Mouse (Mus musculus): ENCODE data around the gene Naa15. TPM values are rescaled to one million over a fixed set of nuclear protein-coding genes. Genes with fewer than 3 reads are reported as not detected.

Naa15 gene
- 10 to 100 TPM; 77.6 to 84.3 TPM for polyA plus RNA-seq (2017; shearing (Covaris generic))

DNA sequence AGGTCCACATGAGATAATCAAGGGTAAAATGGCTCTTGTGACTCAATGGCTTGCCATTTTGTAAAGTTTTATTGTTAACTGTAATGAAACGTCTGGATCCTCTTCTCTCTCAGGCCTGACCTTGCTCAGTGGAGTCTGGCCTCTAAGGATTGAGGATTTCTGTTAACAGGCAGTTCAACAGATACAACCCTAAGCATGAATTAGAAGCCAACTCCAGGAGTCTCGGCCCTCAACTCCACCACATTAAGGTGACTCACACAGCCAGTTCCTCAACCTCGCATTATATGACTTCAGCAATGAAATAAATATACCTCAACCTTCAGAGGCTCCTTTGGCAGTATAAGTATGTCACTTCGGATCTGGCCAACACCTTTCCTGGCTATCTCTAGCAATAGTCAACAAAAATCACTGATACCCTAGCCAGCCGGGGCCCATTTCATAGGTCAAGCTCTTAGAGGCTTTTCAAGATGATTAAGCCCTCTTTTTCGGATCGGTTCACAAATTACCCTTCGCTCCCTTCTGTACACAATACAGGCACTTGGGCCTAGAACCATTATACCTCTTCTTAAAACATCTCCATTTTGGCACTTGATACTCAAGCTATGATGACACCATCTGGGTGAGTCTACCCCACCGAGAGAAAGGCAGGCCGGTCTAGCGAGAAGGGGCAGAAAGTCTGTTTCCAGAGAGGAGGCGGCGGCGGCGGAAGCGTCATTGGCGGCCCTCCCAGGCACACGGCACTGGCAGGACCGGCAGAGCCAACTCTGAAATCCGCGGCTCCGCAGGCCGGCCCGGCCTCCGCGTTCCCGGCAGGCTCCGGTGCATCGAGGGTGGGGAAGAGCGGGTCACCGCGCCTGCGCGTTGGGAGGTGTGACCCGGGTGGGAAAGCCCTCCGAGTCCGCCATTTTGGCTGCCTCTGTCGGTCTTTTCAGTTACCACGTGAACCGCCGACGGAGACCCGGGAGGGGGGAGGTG lies at the start of gene Naa15:
Gene Naa15 (plus strand): TSS at position 51 of the 975 bp plus-strand sequence.

DNA sequence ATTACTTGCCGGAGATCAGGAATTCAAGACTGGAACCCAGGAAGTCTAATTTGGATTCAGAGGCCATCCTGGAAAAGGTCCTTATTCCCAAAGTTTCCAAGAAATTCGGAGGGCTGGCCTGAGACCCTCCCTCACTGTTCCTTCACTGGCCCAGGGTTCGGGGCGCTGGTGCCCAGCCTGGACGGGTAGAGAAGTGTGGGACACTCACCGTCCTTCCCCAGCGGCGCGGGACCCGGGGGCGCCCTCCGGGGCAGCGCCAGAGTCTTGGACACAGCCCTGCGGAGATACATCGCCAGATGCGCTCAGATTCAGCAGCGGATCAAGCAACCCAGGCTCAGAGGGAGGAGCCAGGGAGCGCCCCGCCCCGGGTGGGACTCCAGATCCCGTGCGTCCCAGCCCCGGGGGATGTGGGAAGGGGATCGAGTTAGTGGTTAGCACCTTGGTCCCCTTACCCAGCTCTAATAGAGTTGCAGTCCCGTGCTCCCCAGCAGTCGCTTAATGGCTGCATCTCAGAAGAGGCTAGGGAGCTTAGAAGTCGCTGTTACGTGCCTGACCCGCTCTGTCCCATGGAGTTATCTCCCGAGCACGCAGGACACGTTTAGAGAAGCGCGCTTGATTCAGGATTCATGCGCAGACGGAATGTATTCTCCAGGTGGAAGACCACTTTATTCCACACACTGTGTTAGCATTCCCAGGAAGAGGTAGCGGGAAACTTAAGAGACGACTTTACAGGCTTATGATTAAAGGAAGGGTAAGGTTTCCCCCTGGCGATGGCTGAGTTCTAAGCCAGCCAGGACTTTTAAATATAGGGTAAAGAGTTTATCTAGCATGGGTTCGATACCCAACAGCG lies 18.5 kb upstream of the Naa15 start, which contains the start of gene Mgarp:
Gene Mgarp (minus strand): TSS at position 520 of the 850 bp plus-strand sequence.

DNA sequence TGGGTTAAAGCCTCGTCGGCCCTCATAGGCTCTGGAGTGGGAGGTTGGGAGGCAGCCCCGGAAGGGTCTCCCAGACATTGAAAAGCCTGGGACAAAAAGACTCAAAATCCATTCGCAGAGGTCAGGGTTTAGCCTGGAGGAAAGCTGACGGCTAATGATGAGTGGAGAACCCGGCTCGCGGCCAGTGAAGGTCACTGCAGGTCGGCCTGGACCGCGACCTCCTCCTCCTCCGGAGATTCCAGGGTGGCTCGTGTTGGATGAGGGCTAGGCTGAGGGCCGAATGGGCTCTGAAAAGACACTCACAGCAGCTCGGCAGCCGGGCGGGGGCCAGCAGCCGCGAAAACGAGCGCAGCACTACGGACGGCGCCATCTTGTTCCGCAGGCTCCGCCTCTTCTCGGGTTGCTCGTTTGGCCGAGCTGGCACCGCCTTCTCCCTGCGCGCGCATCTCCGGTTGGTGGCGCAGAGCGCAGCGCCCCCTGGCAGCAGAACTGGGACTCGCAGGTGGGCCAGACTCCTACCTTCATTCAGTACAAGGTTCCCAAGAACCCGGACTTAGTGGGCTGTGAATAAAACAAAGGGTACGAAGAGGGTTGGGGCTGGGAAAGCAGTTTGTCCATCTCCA lies 6.3 kb upstream of the Naa15 start, which contains the start of gene Ndufc1:
Gene Ndufc1 (minus strand): TSS at position 428 of the 623 bp plus-strand sequence.

DNA sequence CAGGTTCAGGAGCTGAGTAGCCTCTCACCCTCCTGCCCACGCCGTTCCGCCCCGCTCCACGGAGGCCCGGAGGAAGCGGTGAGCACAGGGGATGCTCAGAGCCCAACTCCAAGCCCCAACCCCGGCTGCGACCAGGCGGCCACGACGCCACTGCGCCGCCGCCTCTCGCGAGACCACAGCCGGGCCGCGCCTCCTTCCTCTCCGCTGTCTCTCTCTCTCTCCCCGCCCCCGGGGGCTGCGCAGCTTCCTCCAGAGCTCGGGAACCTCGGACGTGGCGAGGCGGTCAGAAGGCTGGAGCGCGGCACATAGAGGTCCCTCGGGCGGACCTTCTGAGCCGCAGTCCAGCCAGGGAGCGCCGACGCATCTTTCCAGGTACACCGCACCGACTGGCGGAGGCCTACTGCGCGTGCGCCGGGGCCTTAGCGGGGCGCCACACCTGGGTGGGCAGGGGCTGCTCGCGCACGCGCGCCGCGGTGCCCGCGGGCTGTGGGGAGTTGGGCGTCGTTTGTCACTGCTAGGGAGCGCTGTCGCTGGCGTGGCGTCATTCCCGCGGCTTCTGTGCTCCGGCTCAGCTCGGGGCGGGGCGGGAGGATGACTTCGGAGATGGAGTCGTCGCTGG lies 68.9 kb downstream of the Naa15 start, which contains the start of gene Rab33b:
Gene Rab33b (plus strand): TSS at position 180 of the 619 bp plus-strand sequence.

Other genes starting within 250 kb of the Naa15 start
- 10 to 100 TPM in 1 of 2 experiments, 1 to 10 TPM in 1; 9.9 to 13.1 TPM for gene Noct, start 190.7 kb upstream of the Naa15 start, polyA plus RNA-seq (2017; shearing (Covaris generic))
- gene Elf2, start 74.5 kb upstream of the Naa15 start, polyA plus RNA-seq (2017; shearing (Covaris generic)), result 10 to 100 TPM; 83.7 to 87.5 TPM
- gene Mgarp, start 18.4 kb upstream of the Naa15 start, polyA plus RNA-seq (2017; shearing (Covaris generic)), result 1 to 10 TPM; 5.4 to 7.7 TPM
- gene Ndufc1, start 6.2 kb upstream of the Naa15 start, polyA plus RNA-seq (2017; shearing (Covaris generic)), result 100 to 1,000 TPM; 210 to 213 TPM
- gene Rab33b, start 68.8 kb downstream of the Naa15 start, polyA plus RNA-seq (2017; shearing (Covaris generic)), result 10 to 100 TPM; 24.7 to 29.8 TPM
- gene Setd7, start 145.7 kb downstream of the Naa15 start, polyA plus RNA-seq (2017; shearing (Covaris generic)), result 1 to 10 TPM; 7.2 to 7.8 TPM
- 100 to 1,000 TPM; 108 to 221 TPM for gene Mgst2, start 245.2 kb downstream of the Naa15 start, polyA plus RNA-seq (2017; shearing (Covaris generic))